Comparison of ENCODE assay signal across 8 mouse cellular contexts in the genomic region with DNA sequence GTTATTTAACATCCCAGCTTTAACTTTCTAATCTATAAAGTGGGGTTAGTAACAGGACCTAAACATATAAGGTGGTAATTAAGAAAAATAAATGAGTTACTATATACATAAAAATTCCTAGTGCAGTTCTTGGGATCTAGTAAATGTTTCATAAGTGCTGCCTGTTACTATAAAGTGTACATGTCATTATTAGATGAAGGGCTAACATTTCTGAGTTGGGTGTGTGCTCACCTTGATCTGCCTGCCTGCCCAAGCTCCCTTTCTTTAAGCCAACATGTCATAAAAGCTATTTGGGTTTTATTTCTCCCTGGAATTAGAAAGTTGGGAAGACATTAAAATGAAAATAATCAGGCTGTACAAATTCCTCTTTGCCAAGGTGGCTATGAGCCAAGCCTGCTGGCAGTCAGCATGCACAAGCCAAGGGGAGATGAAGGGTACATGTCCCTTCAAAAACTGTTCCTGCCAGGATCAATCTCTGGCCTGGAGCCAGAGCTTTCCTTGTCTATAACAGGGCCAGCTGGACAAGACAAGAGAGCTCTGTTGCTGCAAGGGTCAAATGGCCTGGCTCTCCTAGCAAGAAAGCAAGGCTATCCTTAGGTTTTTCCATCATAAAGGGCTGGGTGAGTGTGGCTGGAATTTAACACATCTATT. TPM values are rescaled to one million over a fixed set of nuclear protein-coding genes. Genes with fewer than 3 reads are reported as not detected.
A peak's percentile ranks its signal among the peaks of the same experiment; 100 is the strongest.
DNase-seq lines count a peak whose midpoint lies in the region; ATAC-seq and TF ChIP-seq lines count a peak whose summit lies in the region.

No protein-coding gene starts in this region.

- peak; percentile 40 for DNase-seq in lung, embryonic 14.5 days
- DNase-seq in lung, postnatal 14 days, result no peak
- DNase-seq in cerebellum, adult 8-10 months, result peak; percentile 64
- peak; percentile 24 to 61 for DNase-seq in heart, adult 9 months (ENCODE audit: low spot score in 2 of 2)
- DNase-seq in kidney, postnatal 4 days, result peak; percentile 37 to 57
- DNase-seq in ovary, postnatal 14 days (ENCODE audit: low spot score), result peak; percentile 19
- no peak for DNase-seq in thymus, postnatal 10 days (ENCODE audit: low spot score in 2 of 2)
- DNase-seq in spleen, postnatal 14 days (ENCODE audit: low spot score in 2 of 2), result no peak

- H3K4me3 ChIP-seq in lung, embryonic 14.5 days (ENCODE audit: low read depth, low read length), result no peak overlapping the region

- H3K36me3 ChIP-seq in lung, embryonic 14.5 days (ENCODE audit: insufficient read depth), result no peaks in the 10 kb centered on the region

- no peak for ATAC-seq in lung, embryonic 14.5 days (ENCODE audit: insufficient read depth)

- no peak overlapping the region for H3K9ac ChIP-seq in lung, embryonic 14.5 days

- no peak overlapping the region for H3K4me2 ChIP-seq in lung, embryonic 14.5 days

- no peaks in the 10 kb centered on the region for H3K27me3 ChIP-seq in lung, embryonic 14.5 days (ENCODE audit: insufficient read depth, low read length)

- no peak overlapping the region for H3K27ac ChIP-seq in lung, embryonic 14.5 days (ENCODE audit: low read depth)

- H3K9me3 ChIP-seq in lung, embryonic 14.5 days (ENCODE audit: low read depth, low read length), result no peaks in the 10 kb centered on the region

- H3K4me1 ChIP-seq in lung, embryonic 14.5 days (ENCODE audit: insufficient read depth), result no peaks in the 10 kb centered on the region

- no peak for TF ChIP-seq CTCF in lung, embryonic 14.5 days (IDR thresholded peaks at IDR 0.05; ENCODE audit: low read depth)

RNA-seq across cellular contexts. Expression of a gene that starts 59.9 kb away (rescaled TPM):
- 12.2 and 12.6 TPM in 2 replicates for polyA plus RNA-seq in lung, embryonic 14.5 days (2014; fragmentation: Nextera tagmentation; extraction: Ambion mirVana)

Comparison
In these comparisons a context has a peak if more than half of its experiments do, and no peak if none do; other contexts are left out.
1. DNase-seq: peak in lung, embryonic 14.5 days (single experiment), cerebellum, adult 8-10 months (single experiment), heart, adult 9 months (2 of 2), kidney, postnatal 4 days (2 of 2) and ovary, postnatal 14 days (single experiment); none in lung, postnatal 14 days (single experiment), thymus, postnatal 10 days (0 of 2) and spleen, postnatal 14 days (0 of 2).